Mouse (Mus musculus) embryo, embryonic 10 days (tissue): ENCODE measurements around the gene Wfdc11.
A peak's percentile ranks its signal among the peaks of the same experiment; 100 is the strongest.
"Not testable (repeated sequence)": the region's sequence is repeated elsewhere in the genome, so short reads cannot be mapped to it uniquely, and the experiment has no call there.

ENCODE experiments used
- DNase-seq: peaks from one replicate; pipeline ENCODE4 v3.0.0-alpha.2; 2015; ENCODE audit warnings: low spot score

Gene Wfdc11

DNA sequence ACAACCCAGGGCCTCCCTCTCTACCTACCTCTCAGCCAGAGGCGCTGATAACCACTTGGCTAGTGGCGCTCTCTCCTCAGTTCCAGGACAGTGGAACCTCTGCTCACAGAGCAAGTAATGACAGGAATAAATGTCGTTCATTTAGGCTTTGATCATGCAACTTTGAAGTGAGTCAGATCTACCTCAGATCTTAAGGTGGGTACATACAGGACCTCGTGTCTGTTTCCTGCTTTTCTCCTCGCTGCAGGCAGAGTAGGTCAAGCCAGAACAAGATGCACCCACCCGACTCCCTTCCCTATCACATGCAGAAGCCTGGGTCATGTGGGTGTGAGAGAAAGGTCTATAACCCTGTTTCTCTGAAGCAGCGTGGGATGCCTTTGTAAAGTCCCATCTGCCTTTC, at the start of gene Wfdc11:
TSS of gene Wfdc11 (minus strand) at position 101 of the 400 bp plus-strand sequence.
- DNase-seq: no peak

- no peak for DNase-seq
Observed at GRCm38 (mm10) chr2:164723276-164723675, 49.4 kb upstream of the Wfdc11 start.

- not testable (repeated sequence) for DNase-seq
Observed at GRCm38 (mm10) chr2:164716194-164716786, 42.4 kb upstream of the Wfdc11 start.

GRCm38 (mm10) chr2:164715005-164715404, 41.1 kb upstream of the Wfdc11 start, which contains the start of gene Spint5:
Spint5 (plus strand) TSS chr2:164715305.
- DNase-seq: no peak

GRCm38 (mm10) chr2:164705991-164706390, 32.1 kb upstream of the Wfdc11 start:
- no peak for DNase-seq

DNA sequence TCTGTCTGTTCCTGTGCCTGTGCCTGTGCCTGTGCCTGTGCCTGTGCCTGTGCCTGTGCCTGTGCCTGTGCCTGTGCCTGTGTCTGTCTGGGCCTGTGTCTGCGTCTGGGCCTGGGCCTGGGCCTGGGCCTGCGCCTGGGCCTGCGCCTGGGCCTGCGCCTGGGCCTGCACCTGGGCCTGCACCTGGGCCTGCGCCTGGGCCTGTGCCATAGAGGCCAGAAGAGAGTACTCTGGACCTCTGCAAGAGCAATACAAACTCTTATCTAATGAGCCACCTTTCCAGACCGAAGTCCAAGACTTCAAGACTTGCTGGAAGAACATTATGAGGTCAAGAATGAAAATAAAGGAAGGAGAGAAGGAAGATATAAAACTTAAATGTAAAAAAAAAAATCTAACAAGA, 31.4 kb upstream of the Wfdc11 start:
- DNase-seq: no peak

GRCm38 (mm10) chr2:164704235-164704634, 30.3 kb upstream of the Wfdc11 start:
- no peak for DNase-seq

- DNase-seq: no peak
Observed at GRCm38 (mm10) chr2:164701761-164702160, 27.9 kb upstream of the Wfdc11 start.

DNA sequence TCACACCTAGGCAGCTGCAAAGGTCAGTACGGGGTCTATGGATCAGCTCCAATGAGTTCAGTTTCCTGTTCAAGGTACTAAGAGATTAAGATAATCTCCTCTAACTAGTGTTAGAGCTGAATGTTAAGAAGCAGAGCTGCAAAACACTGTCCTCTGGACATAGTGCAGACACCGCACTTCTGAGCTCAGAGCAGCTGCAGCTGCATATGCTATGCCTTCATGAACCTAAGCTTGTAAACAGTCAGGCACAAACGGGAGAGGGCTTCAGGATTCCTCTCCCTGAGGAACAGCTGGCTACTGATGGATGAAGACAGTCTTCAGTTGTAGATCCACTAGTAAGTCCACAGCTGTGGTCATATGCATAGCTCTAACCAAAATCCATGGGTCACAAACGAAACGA, 27.1 kb upstream of the Wfdc11 start:
- no peak for DNase-seq

- DNase-seq: no peak
Observed at GRCm38 (mm10) chr2:164698201-164698600, 24.3 kb upstream of the Wfdc11 start, which contains the start of gene Spint4. Spint4 (plus strand) TSS chr2:164698501.

DNA sequence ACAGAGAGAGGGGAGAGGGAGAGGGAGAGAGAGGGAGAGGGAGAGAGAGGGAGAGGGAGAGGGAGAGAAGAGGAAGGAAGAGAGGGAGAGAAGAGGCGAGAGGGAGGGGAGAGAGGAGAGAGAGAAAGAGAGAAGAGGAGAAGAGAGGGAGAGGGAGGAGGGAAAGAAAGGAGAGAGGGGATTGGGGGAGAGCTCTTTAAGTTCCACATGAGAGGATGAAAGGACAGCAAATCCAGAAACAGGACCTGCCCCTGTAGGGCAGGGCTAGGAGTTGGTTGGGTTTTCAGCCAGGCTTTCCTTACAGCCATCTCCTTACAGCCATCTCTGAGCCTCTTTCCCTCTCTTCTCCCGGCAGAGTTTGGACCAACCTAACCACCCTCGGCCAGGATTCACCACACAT, 10.9 kb upstream of the Wfdc11 start, which contains the start of gene Wfdc13:
TSS of gene Wfdc13 (plus strand) at position 301 of the 400 bp plus-strand sequence.
- no peak for DNase-seq

DNA sequence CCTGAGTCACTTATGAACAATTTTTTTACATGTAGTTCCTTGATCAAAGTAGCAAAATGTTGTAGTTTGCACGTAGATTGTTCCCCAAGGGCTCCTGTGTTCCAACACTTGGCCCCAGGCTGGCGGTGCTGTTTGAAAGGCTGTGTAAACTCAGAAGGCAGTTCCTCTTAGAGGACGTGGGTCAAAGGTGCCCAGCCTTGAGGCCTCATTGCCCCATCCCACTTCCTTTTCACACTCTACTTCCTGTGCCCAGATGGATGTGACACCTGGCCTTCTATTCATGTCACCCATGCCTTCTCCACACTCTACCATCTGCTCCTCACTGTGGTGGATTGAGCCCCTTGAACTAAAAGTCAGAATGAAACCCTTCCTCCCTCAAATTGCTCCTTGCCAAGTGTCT, 6.0 kb upstream of the Wfdc11 start:
- peak; percentile 64 for DNase-seq

DNA sequence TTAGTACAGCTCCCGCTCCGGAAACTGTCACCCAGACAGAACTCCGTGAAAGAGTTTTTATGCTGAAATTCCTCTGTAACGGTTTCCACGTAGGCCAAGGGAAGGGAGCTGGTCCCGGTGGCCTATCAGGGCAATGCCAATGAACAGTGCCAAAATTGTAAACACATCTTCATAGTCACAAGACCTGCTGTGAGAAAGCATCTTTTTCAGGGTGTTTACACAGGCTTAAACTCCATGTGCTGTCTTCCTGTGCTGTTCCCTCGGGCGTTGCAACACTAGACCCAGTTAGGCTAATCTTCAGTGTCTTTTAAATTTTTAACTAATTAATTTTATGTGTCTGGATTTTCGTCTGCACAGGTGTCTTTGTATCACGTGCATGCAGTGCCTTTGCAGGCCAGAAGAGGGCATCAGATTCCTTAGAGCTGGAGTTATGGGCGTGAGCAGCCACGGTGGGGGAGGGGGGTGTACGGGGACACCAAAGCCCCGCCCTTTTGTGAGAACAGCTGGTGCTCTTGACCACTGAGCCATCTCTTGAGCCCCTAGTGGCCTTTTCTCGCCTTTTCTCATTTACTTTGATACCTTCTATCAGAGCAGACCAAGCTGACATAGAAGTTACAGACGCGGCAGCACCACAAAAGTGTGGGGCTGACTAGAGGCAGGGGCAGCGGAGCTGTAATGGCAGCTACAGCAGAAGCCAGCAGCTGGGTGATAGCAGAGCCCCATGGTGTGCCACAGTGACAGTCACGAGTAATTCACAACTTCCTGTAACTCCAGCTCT, 5.2 kb upstream of the Wfdc11 start:
- peak; percentile 84 for DNase-seq

DNA sequence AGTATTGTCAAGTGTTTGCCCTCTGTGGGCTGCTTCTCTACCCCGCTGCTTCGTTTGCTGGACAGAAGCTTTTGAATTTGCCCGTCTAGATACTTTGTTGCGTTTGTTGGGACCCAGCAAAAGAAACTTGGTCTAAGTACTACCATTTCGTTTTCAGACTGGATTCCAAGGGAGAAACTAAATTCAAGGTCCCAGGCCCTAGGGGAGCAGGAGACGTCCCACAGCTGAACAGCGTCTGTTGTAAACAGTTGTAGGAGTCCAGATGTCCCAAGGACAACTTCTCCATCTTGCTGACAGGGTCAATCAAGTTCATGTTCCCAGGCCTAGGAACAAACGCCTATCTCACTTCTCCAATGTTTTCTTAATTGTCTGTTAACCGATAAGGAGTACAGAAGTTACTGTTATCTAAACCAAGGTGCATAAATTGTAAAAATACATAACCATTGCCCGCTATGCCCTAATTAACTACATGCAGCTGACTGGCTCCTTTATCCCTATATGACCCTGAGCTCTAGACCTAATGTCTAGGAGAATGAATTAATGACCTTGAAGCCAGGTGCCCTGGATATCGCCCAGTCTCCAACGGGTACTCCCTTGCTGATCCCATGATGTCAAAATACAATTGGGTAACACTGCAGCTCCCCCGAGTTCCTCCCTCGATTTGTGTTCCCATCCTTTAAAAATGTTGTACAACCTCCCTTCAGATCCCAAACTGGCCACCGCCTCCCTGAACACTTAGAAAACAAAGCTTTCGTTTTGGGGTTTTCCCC, 3.2 kb upstream of the Wfdc11 start:
- DNase-seq: no peak

- DNase-seq: no peak
Observed at GRCm38 (mm10) chr2:164676103-164676502, 2.2 kb upstream of the Wfdc11 start.

GRCm38 (mm10) chr2:164670938-164671337, 2.9 kb downstream of the Wfdc11 start:
- DNase-seq: no peak

DNA sequence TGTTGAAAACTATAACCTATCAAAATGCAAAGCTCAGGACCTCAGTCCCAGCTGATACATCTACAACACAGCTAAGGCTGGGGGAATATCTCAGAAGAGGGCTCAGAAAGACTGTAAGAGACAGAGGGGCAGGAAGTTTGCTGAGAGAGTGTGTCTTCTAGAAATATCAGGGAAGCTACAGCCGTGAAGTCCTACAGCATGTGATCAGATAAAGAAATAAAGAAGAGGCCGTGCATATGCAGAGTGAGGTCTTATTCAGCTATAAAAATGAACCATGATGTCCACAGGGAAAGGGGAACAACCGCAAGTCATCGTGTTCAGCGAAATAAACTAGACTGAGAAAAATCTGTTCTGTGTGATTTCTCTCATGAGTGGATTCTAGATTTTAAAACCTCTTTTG, 3.6 kb downstream of the Wfdc11 start:
- DNase-seq: no peak

GRCm38 (mm10) chr2:164664851-164665250, 9.0 kb downstream of the Wfdc11 start:
- no peak for DNase-seq

DNA sequence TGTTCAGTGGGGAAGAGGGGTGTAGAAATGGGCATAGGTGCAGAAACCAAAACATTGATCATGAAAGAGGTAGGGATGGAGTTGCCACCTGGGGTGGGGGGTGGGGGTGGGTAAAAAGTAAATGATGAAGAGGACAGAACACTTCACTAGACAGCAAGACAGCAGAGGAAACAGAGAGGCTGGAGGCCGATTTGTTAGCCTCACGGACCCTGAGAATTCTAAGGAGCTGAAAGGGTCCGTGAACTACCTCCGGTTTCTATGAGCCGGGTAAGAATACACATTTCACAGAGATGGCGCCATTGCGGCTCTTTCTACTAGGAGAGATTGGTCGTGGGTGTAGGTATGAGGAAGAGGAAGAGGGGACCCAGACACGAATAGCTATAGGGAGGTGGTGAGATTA, 17.4 kb downstream of the Wfdc11 start, which contains the start of gene Wfdc9:
TSS of gene Wfdc9 (minus strand) at position 101 of the 400 bp plus-strand sequence.
- DNase-seq: no peak

GRCm38 (mm10) chr2:164655858-164656257, 18.0 kb downstream of the Wfdc11 start, which contains the start of gene Wfdc10:
Wfdc10 (plus strand) TSS chr2:164656046.
- peak; percentile 70 for DNase-seq

DNA sequence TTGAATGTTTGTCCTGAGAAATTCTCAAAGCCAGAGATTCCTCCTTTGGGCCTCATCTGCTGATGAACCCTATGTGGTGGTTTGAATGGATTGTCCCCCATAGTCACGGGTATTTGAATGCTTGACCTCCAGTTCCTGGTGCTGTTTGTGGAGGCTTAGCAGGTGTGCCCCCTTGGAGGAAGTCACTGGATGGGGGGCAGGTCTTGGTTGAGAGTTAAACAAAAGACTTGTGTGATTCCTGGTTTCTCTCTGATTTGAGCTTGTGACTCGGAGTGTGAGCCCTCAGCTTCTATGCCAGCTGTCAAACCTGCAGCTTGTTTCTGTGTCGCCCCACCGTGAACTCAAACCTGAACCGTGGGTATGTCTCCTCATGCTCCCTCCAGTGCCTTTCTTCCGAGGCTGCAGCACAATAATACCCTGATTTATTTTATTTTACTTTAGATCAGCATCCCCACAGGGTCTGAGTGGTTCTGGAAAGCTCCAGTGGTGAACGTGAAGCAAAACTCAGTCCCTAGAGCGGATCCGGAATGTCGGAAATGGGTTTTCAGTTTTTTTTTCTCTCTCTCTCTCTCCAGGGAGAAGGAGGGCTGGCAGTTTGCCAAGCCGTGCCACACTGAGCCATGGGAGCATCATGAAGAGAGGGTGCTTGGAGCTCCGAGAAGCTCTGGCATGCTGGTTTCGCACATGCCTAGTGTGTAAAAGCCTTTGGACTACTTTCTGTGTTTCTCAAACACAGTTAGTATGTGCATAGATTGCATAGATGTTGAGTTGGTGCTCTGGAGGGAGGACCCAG, 31.8 kb downstream of the Wfdc11 start:
- DNase-seq: no peak

DNA sequence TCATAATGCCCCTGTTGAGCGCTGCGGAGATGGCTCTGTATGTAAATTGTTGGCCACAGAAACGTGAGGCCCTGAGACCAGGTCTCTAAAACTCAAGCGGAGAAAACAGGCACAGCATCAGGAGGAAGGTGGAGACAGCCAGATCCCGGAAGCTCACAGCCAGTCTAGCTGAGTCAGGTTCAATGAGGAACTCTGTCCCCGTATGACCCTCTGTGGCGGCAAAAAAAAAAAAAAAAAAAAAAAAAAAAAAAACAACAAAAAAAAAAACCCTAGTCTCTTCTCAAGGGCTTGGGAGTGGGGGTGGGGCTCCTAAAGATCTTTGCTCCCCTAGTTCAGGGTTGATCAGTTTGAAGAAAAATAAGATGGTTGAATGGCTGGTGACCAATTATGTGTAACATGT, 32.8 kb downstream of the Wfdc11 start:
- no peak for DNase-seq
